Mouse (Mus musculus) ES-Bruce4 (cell line): ENCODE results near the gene Jsrp1. TPM values are rescaled to one million over a fixed set of nuclear protein-coding genes. Genes with fewer than 3 reads are reported as not detected.

ENCODE experiments used
- H3K27ac ChIP-seq: 2 replicates; pipeline ENCODE4 v1.5.1; 2012; ENCODE audit warnings: low read length, inconsistent platforms; ENCODE audit not compliant: insufficient read depth
- H3K27me3 ChIP-seq: 2 replicates; pipeline ENCODE4 v1.6.1; 2012; ENCODE audit warnings: mild to moderate bottlenecking, low read length, inconsistent platforms; ENCODE audit not compliant: control insufficient read depth, poor library complexity, insufficient read depth, severe bottlenecking
- H3K36me3 ChIP-seq: 2 replicates; pipeline ENCODE4 v1.6.1; 2012; ENCODE audit warnings: inconsistent platforms, mild to moderate bottlenecking, low read length, moderate library complexity; ENCODE audit not compliant: control insufficient read depth, poor library complexity, insufficient read depth, severe bottlenecking
- H3K4me1 ChIP-seq: one replicate; pipeline ENCODE4 v1.8.1; 2011; ENCODE audit warnings: low read length; ENCODE audit not compliant: control insufficient read depth, insufficient read depth
- H3K4me3 ChIP-seq: 2 replicates; pipeline ENCODE4 v1.5.1; 2011; ENCODE audit warnings: low read depth, mild to moderate bottlenecking, low read length
- H3K9ac ChIP-seq: 2 replicates; pipeline ENCODE4 v1.6.1; 2012; ENCODE audit warnings: low read depth, mild to moderate bottlenecking, inconsistent platforms; ENCODE audit not compliant: poor library complexity, severe bottlenecking
- H3K9me3 ChIP-seq: replicated peaks from 2 replicates; pipeline ENCODE4 v1.6.1; 2012; ENCODE audit warnings: mild to moderate bottlenecking, low read length, inconsistent platforms; ENCODE audit not compliant: control insufficient read depth, poor library complexity, insufficient read depth, severe bottlenecking
- CTCF ChIP-seq: IDR thresholded peaks from one replicate; pipeline ENCODE4 v1.8.1; 2011; ENCODE audit warnings: low read depth, low read length
- EP300 ChIP-seq: IDR thresholded peaks from 2 replicates; pipeline ENCODE4 v1.6.1; 2011; ENCODE audit warnings: low read depth, low read length; ENCODE audit not compliant: insufficient read depth
- POLR2A ChIP-seq: IDR thresholded peaks from one replicate; pipeline ENCODE4 v1.8.1; 2011; ENCODE audit warnings: low read length; ENCODE audit not compliant: insufficient read depth
- polyA plus RNA-seq: library from polyadenylated mRNA; stranded (reverse); fragments of >200 nt; gene quantifications from 2 replicates; pipeline ENCODE4 v1.2.4, GENCODE M21; 2011; ENCODE audit warnings: low read depth; ENCODE audit not compliant: missing spikeins, insufficient read depth, insufficient read length

Jsrp1 gene
- polyA plus RNA-seq, 1 experiment, result 0.85 TPM

- no peak overlapping the region for H3K4me3 ChIP-seq
- no peak overlapping the region for H3K9ac ChIP-seq
- TF ChIP-seq EP300 (no peak), CTCF (no peak), POLR2A (no peak)
- H3K36me3 ChIP-seq, result peaks cover 34% of the 10 kb centered on the region
- no peaks in the 10 kb centered on the region for H3K4me1 ChIP-seq
- H3K27me3 ChIP-seq, result no peaks in the 10 kb centered on the region
- H3K9me3 ChIP-seq, result no peaks in the 10 kb centered on the region
- no peak overlapping the region for H3K27ac ChIP-seq
Observed at GRCm38 (mm10) chr10:80774981-80775380, 38.3 kb downstream of the Jsrp1 start.

- TF ChIP-seq EP300 (no peak), CTCF (peak; percentile 96)
- Histone ChIP-seq H3K27me3 (no peaks in the 10 kb centered on the region), H3K9me3 (no peaks in the 10 kb centered on the region), H3K4me1 (no peaks in the 10 kb centered on the region), H3K36me3 (peaks cover 34% of the 10 kb centered on the region), H3K9ac (no peak overlapping the region), H3K27ac (no peak overlapping the region), H3K4me3 (no peak overlapping the region)
Observed at GRCm38 (mm10) chr10:80774549-80774948, 38.7 kb downstream of the Jsrp1 start.

DNA sequence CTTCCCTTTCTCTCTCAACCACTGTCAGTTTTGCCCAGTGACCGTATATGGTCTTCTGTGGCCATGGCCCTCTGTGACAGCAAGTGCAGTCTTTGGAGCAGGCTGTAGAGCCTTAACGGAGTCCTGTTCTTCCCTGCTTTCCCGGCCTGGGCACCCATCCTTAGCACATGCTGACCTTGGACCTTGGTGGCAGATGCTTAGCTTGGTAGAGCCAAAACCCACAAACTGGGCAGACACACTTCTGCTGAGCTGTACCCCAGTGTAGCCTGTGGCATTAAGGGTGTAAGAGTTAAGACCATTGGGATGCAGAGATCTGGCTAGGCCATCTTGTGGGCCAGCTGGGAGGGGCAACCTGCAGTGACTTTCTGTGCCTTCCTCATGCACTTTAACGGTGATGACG lies 39.5 kb downstream of the Jsrp1 start:
- peaks cover 30% of the 10 kb centered on the region for H3K36me3 ChIP-seq
- no peak overlapping the region for H3K9ac ChIP-seq
- no peaks in the 10 kb centered on the region for H3K9me3 ChIP-seq
- TF ChIP-seq EP300 (no peak), POLR2A (no peak), CTCF (no peak)
- H3K27me3 ChIP-seq, result no peaks in the 10 kb centered on the region
- no peak overlapping the region for H3K27ac ChIP-seq
- H3K4me1 ChIP-seq, result no peaks in the 10 kb centered on the region
- H3K4me3 ChIP-seq, result no peak overlapping the region

GRCm38 (mm10) chr10:80768365-80768764 lies 44.9 kb downstream of the Jsrp1 start:
- Histone ChIP-seq H3K36me3 (peaks cover 31% of the 10 kb centered on the region), H3K4me1 (peaks cover 3% of the 10 kb centered on the region), H3K9ac (no peak overlapping the region), H3K27ac (no peak overlapping the region), H3K4me3 (no peak overlapping the region), H3K27me3 (no peaks in the 10 kb centered on the region), H3K9me3 (no peaks in the 10 kb centered on the region)
- no peak for TF ChIP-seq CTCF
- no peak for TF ChIP-seq POLR2A
- no peak for TF ChIP-seq EP300

GRCm38 (mm10) chr10:80766161-80766815 lies 47.0 kb downstream of the Jsrp1 start:
- peak overlapping the region; percentile 87 for H3K27ac ChIP-seq
- TF ChIP-seq POLR2A (no peak), EP300 (peak; percentile 86), CTCF (no peak)
- H3K9me3 ChIP-seq, result no peaks in the 10 kb centered on the region
- no peak overlapping the region for H3K9ac ChIP-seq
- no peak overlapping the region for H3K4me3 ChIP-seq
- H3K27me3 ChIP-seq, result no peaks in the 10 kb centered on the region
- H3K4me1 ChIP-seq, result peaks cover 3% of the 10 kb centered on the region
- peaks cover 20% of the 10 kb centered on the region for H3K36me3 ChIP-seq

DNA sequence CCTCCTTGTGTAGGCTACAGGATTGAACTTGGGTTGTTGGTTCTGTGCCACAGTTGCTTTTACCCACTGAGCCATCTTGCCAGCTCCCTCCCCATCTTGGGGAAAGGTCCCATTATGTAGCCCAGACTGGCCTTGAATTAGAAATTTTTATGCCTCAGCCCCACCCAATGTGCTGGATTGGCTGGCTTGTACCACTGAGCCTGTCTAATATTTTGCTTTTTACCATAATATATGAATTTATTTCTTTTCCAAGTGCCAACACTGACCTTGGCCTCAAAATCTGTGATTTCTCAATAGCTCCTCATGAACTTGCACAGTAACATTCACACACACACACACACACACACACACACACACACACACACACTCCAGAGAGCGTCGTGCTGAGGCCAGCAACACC lies 47.6 kb downstream of the Jsrp1 start:
- Histone ChIP-seq H3K27me3 (no peaks in the 10 kb centered on the region), H3K4me1 (peaks cover 3% of the 10 kb centered on the region), H3K36me3 (peaks cover 16% of the 10 kb centered on the region), H3K9me3 (no peaks in the 10 kb centered on the region), H3K4me3 (no peak overlapping the region), H3K9ac (no peak overlapping the region), H3K27ac (peak overlapping the region; percentile 87)
- TF ChIP-seq POLR2A (no peak), EP300 (no peak), CTCF (no peak)
